Mouse (Mus musculus): ENCODE measurements at regions not wholly inside any gene's neighbourhood (a gene's known extent, or its start where the extent isn't known, plus 50 kb on each side); places are given as distances from the start of the nearest gene placed in this dataset.

- DNase-seq = no peak
- H3K9ac ChIP-seq (replicated peaks) = no peak overlapping the region
- TF ChIP-seq CTCF (IDR thresholded peaks at IDR 0.05; ENCODE audit: low read depth) (no peak), EP300 (IDR thresholded peaks at IDR 0.05; ENCODE audit: low read depth) (no peak)
- H3K36me3 ChIP-seq (replicated peaks; ENCODE audit: insufficient read depth, low read length) = no peaks in the 10 kb centered on the region
- H3K27me3 ChIP-seq (ENCODE audit: insufficient read depth, low read length) = no peaks in the 10 kb centered on the region
- no peaks in the 10 kb centered on the region for H3K9me3 ChIP-seq (ENCODE audit: low read length)
- no peak for ATAC-seq
- WGBS (ENCODE audit: insufficient replicate concordance) = 76% methylated on average over 3 of the region's 3 CpGs
- H3K4me3 ChIP-seq (ENCODE audit: low read depth, low read length) = no peak overlapping the region
- no peak overlapping the region for H3K27ac ChIP-seq (ENCODE audit: low read depth)
- H3K4me1 ChIP-seq (ENCODE audit: insufficient read depth) = no peaks in the 10 kb centered on the region
- no peak overlapping the region for H3K4me2 ChIP-seq (ENCODE audit: low read depth, low read length)
Measured at GRCm38 (mm10) chr4:24219583-24219982, 276.7 kb upstream of the Mms22l start.

- 61% methylated on average over 6 of the region's 6 CpGs for WGBS (ENCODE audit: insufficient replicate concordance)
- ATAC-seq = no peak
Measured at GRCm38 (mm10) chr4:24245124-24245523, 251.1 kb upstream of the Mms22l start.

GRCm38 (mm10) chr4:24248142-24249054 is 247.9 kb upstream of the Mms22l start:
- H3K4me2 ChIP-seq (ENCODE audit: low read depth, low read length) = no peak overlapping the region
- H3K27me3 ChIP-seq (ENCODE audit: insufficient read depth, low read length) = no peaks in the 10 kb centered on the region
- no peaks in the 10 kb centered on the region for H3K4me1 ChIP-seq (ENCODE audit: insufficient read depth)
- no peaks in the 10 kb centered on the region for H3K9me3 ChIP-seq (ENCODE audit: low read length)
- no peak overlapping the region for H3K27ac ChIP-seq (ENCODE audit: low read depth)
- no peak for DNase-seq
- no peak overlapping the region for H3K4me3 ChIP-seq (ENCODE audit: low read depth, low read length)
- no peaks in the 10 kb centered on the region for H3K36me3 ChIP-seq (replicated peaks; ENCODE audit: insufficient read depth, low read length)
- TF ChIP-seq CTCF (IDR thresholded peaks at IDR 0.05; ENCODE audit: low read depth) = no peak
- no peak for TF ChIP-seq EP300 (IDR thresholded peaks at IDR 0.05; ENCODE audit: low read depth)
- 75% methylated on average over 6 of the region's 6 CpGs for WGBS (ENCODE audit: insufficient replicate concordance)
- no peak overlapping the region for H3K9ac ChIP-seq (replicated peaks)
- no peak for ATAC-seq

More at GRCm38 (mm10) chr4:24245124-24245523, 251.1 kb upstream of the Mms22l start:
- Histone ChIP-seq H3K9ac (replicated peaks) (no peak overlapping the region), H3K4me3 (ENCODE audit: low read depth, low read length) (no peak overlapping the region), H3K4me1 (ENCODE audit: insufficient read depth) (no peaks in the 10 kb centered on the region), H3K9me3 (ENCODE audit: low read length) (no peaks in the 10 kb centered on the region), H3K4me2 (ENCODE audit: low read depth, low read length) (no peak overlapping the region), H3K36me3 (replicated peaks; ENCODE audit: insufficient read depth, low read length) (no peaks in the 10 kb centered on the region), H3K27ac (ENCODE audit: low read depth) (no peak overlapping the region), H3K27me3 (ENCODE audit: insufficient read depth, low read length) (no peaks in the 10 kb centered on the region)
- TF ChIP-seq EP300 (IDR thresholded peaks at IDR 0.05; ENCODE audit: low read depth) (no peak), CTCF (IDR thresholded peaks at IDR 0.05; ENCODE audit: low read depth) (no peak)
- no peak for DNase-seq

GRCm38 (mm10) chr4:24249243-24249970 is 246.8 kb upstream of the Mms22l start:
- ATAC-seq = no peak
- Histone ChIP-seq H3K4me2 (ENCODE audit: low read depth, low read length) (no peak overlapping the region), H3K9me3 (ENCODE audit: low read length) (no peaks in the 10 kb centered on the region), H3K4me3 (ENCODE audit: low read depth, low read length) (no peak overlapping the region), H3K36me3 (replicated peaks; ENCODE audit: insufficient read depth, low read length) (no peaks in the 10 kb centered on the region), H3K27ac (ENCODE audit: low read depth) (no peak overlapping the region), H3K4me1 (ENCODE audit: insufficient read depth) (no peaks in the 10 kb centered on the region), H3K27me3 (ENCODE audit: insufficient read depth, low read length) (no peaks in the 10 kb centered on the region), H3K9ac (replicated peaks) (no peak overlapping the region)
- peak; percentile 49 for TF ChIP-seq CTCF (IDR thresholded peaks at IDR 0.05; ENCODE audit: low read depth)
- TF ChIP-seq EP300 (IDR thresholded peaks at IDR 0.05; ENCODE audit: low read depth) = no peak
- 32% methylated on average over 6 of the region's 6 CpGs for WGBS (ENCODE audit: insufficient replicate concordance)
- no peak for DNase-seq

- H3K9ac ChIP-seq (replicated peaks) = no peak overlapping the region
- ATAC-seq (no peak), DNase-seq (no peak)
- no peaks in the 10 kb centered on the region for H3K9me3 ChIP-seq (ENCODE audit: low read length)
- H3K27me3 ChIP-seq (ENCODE audit: insufficient read depth, low read length) = no peaks in the 10 kb centered on the region
- 32% methylated on average over 3 of the region's 3 CpGs for WGBS (ENCODE audit: insufficient replicate concordance)
- H3K4me2 ChIP-seq (ENCODE audit: low read depth, low read length) = no peak overlapping the region
- H3K4me3 ChIP-seq (ENCODE audit: low read depth, low read length) = no peak overlapping the region
- no peaks in the 10 kb centered on the region for H3K4me1 ChIP-seq (ENCODE audit: insufficient read depth)
- H3K27ac ChIP-seq (ENCODE audit: low read depth) = no peak overlapping the region
- no peaks in the 10 kb centered on the region for H3K36me3 ChIP-seq (replicated peaks; ENCODE audit: insufficient read depth, low read length)
- TF ChIP-seq CTCF (IDR thresholded peaks at IDR 0.05; ENCODE audit: low read depth) = no peak
- no peak for TF ChIP-seq EP300 (IDR thresholded peaks at IDR 0.05; ENCODE audit: low read depth)
Measured at GRCm38 (mm10) chr4:24278154-24278553, 218.1 kb upstream of the Mms22l start.

Measured in liver, postnatal 0 days (tissue).